Mouse (Mus musculus): ENCODE results near the gene Trib3.
"Not testable (repeated sequence)": the region's sequence is repeated elsewhere in the genome, so short reads cannot be mapped to it uniquely, and the experiment has no call there.

The Trib3 gene

GRCm38 (mm10) chr2:152305480-152305879 lies 38.4 kb downstream of the Trib3 start:
- DNase-seq, result no peak

- no peak for DNase-seq
These were observed 40.1 kb downstream of the Trib3 start for GRCm38 (mm10) chr2:152303781-152304180.

GRCm38 (mm10) chr2:152302862-152303261 lies 41.0 kb downstream of the Trib3 start:
- no peak for DNase-seq

GRCm38 (mm10) chr2:152294541-152294940 lies 49.3 kb downstream of the Trib3 start:
- DNase-seq, result no peak

GRCm38 (mm10) chr2:152293727-152294475 lies 49.9 kb downstream of the Trib3 start, which contains the start of gene Tbc1d20:
Tbc1d20 (plus strand) TSS chr2:152293828.
- peak; percentile 90 for DNase-seq

DNA sequence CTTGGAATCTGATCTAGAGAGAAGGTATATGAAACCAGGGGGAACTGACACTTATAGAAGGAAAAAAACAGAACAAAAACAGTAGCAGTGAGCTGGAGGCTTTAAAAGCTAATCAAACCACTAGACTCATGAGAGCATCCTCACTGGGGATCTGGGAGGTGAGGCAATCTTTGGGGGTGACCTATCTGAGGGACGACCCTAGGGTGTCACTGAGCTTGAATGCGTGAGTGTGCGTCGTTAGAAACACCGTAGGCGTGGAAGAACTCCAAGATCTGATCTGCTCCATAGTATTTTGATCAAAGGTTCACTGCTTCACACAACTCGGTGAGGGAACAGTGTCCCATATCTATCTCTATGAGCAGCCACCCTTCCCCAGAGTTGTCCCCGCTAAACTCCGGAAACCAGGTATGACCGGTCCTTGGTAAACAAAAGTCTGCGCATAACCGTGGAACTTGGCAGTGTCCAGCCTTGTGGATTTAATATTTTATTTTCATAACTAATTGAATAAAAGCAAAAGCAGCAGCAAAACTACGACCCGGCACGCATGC lies 50.6 kb downstream of the Trib3 start:
- DNase-seq, result no peak

GRCm38 (mm10) chr2:152292475-152292874 lies 51.4 kb downstream of the Trib3 start:
- DNase-seq, result no peak

DNA sequence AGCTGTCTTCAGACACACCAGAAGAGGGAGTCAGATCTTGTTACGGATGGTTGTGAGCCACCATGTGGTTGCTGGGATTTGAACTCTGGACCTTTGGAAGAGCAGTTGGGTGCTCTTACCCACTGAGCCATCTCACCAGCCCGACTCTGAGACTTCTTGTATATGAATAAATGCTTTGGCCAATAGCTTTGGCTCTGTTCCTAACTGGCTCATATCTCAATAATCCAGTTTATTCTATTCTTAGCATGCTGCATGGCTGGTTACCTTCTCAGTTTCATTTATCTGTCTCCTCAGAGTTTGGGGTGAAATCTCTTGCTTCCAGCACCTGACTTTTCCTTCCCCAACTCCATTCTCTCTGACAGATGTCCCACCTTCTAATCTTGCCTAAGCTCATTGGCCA lies 54.2 kb downstream of the Trib3 start:
- DNase-seq, result not testable (repeated sequence)

DNA sequence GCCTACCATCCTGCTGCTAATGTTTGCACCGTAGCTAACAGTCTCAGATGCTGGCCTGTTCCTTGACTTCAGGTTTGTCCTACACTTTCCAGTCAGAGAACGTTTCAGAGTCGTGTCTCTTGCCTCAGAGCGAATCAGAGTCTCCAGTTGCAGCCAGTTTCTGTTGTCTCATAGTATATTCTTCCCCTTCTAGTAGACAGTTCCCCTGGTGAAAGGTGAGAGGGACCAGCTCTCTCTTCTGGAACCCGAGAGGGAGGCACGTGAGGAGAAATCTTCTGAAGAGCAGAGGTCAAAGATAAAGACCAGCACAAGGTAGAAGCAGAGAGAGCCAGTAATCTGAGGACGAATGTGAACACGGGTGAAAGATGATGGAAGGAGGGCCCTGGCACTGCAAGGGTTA lies 55.8 kb downstream of the Trib3 start:
- DNase-seq, result no peak

DNA sequence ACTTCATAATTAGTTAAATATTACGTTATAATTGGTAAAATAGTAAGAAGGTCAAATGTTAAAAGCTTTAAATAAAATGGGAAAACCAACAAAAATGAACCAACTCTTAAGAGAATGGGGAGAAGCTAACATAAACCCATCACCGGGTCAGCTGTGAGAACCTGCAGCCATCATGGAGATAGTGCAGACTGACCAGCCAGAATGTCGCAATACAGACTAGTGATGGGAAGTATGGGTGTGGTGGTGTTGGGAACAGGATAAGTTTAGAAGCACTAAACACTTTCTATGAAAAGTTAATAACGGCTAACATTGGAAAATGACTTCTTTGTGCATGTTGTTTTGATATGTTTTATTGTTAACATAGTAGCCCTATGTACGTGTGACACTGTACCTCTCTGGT lies 56.3 kb downstream of the Trib3 start:
- DNase-seq, result no peak
